Mouse (Mus musculus): ENCODE measurements around the gene Alkbh4.

DNA sequence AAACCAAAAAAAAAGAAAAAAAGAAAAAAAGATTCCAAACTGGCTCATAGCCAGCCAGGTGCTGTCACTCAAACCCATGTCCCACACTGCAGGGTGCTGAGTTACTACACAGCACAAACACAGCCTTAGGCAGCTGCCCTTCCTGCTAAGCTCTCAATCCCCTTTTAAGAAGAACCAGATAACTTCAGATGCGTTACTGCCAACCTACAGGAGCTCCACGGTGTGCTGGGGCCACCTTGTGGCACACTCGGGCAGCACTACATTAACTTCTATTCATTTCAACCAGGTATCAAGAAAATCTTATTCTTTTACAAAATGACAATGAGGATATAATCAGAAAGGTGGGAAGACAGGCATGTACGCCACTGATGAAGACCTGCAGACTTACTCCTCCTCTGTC is 50.8 kb downstream of the Alkbh4 start:
- TF ChIP-seq CTCF (IDR thresholded peaks at IDR 0.05; ENCODE audit: low read depth, low read length) (peak; percentile 88), POLR2A (IDR thresholded peaks at IDR 0.05; ENCODE audit: extremely low read depth, insufficient read depth, low read length) (no peak)
